Mouse (Mus musculus): ENCODE data around the gene Dag1. TPM values are rescaled to one million over a fixed set of nuclear protein-coding genes. Genes with fewer than 3 reads are reported as not detected.

The Dag1 gene
- total RNA-seq, 4 experiments from 2014 or later = 291 to 330 (median 302) TPM

- no peak for DNase-seq (ENCODE audit: low spot score)
Measured at GRCm38 (mm10) chr9:108188511-108188910, 75.2 kb downstream of the Dag1 start.

GRCm38 (mm10) chr9:108187616-108188015 lies 76.1 kb downstream of the Dag1 start:
- DNase-seq (ENCODE audit: low spot score) = no peak

- DNase-seq (ENCODE audit: low spot score) = no peak
Measured at GRCm38 (mm10) chr9:108185786-108186185, 78.0 kb downstream of the Dag1 start.

- DNase-seq (ENCODE audit: low spot score) = no peak
Measured at GRCm38 (mm10) chr9:108183531-108183994, 80.2 kb downstream of the Dag1 start.

GRCm38 (mm10) chr9:108182806-108183506 lies 80.8 kb downstream of the Dag1 start:
- no peak for DNase-seq (ENCODE audit: low spot score)

GRCm38 (mm10) chr9:108178391-108178790 lies 85.4 kb downstream of the Dag1 start:
- no peak for DNase-seq (ENCODE audit: low spot score)

GRCm38 (mm10) chr9:108175116-108175838 lies 88.5 kb downstream of the Dag1 start:
- no peak for DNase-seq (ENCODE audit: low spot score)

GRCm38 (mm10) chr9:108172777-108173350 lies 90.9 kb downstream of the Dag1 start:
- DNase-seq (ENCODE audit: low spot score) = no peak

GRCm38 (mm10) chr9:108169751-108170150 lies 94.0 kb downstream of the Dag1 start:
- no peak for DNase-seq (ENCODE audit: low spot score)

GRCm38 (mm10) chr9:108165143-108165542 lies 98.6 kb downstream of the Dag1 start:
- no peak for DNase-seq (ENCODE audit: low spot score)

GRCm38 (mm10) chr9:108163646-108164284 lies 100.0 kb downstream of the Dag1 start:
- no peak for DNase-seq (ENCODE audit: low spot score)

GRCm38 (mm10) chr9:108157891-108158290 lies 105.9 kb downstream of the Dag1 start:
- DNase-seq (ENCODE audit: low spot score) = no peak

- DNase-seq (ENCODE audit: low spot score) = no peak
Measured at GRCm38 (mm10) chr9:108157451-108157850, 106.3 kb downstream of the Dag1 start.

- no peak for DNase-seq (ENCODE audit: low spot score)
Measured at GRCm38 (mm10) chr9:108156786-108157185, 107.0 kb downstream of the Dag1 start.

GRCm38 (mm10) chr9:108154814-108155213 lies 108.9 kb downstream of the Dag1 start:
- no peak for DNase-seq (ENCODE audit: low spot score)

Other genes with a start within 250 kb of the Dag1 start
- 1 to 10 TPM; 7.3 to 9.6 (median 9.0) TPM for gene Gmppb, start 214.7 kb downstream of the Dag1 start, total RNA-seq (2022)
- gene Amigo3, start 210.8 kb downstream of the Dag1 start, total RNA-seq (2022) = 1 to 10 TPM; 1.3 to 3.1 (median 1.6) TPM
- gene Mst1, start 183.5 kb downstream of the Dag1 start, total RNA-seq (2022) = under 1 TPM in 1 of 4 experiments, not detected in 3; 0.14 TPM
- 100 to 1,000 TPM; 103 to 132 (median 110) TPM for gene Rnf123, start 180.6 kb downstream of the Dag1 start, total RNA-seq (2022)
- 10 to 100 TPM; 38.5 to 49.0 (median 44.9) TPM for gene Apeh, start 169.4 kb downstream of the Dag1 start, total RNA-seq (2022)
- gene Bsn, start 73.6 kb downstream of the Dag1 start, total RNA-seq (2022) = under 1 TPM; 0.05 to 0.06 (median 0.06) TPM
- gene Nicn1, start 26.5 kb upstream of the Dag1 start, total RNA-seq (2022) = 10 to 100 TPM; 23.0 to 32.5 (median 28.5) TPM
- gene Amt, start 32.9 kb upstream of the Dag1 start, total RNA-seq (2022) = 1 to 10 TPM; 3.8 to 6.5 (median 4.9) TPM
- 100 to 1,000 TPM; 196 to 229 (median 224) TPM for gene Rhoa, start 42.2 kb upstream of the Dag1 start, total RNA-seq (2022)
- gene Tcta, start 42.2 kb upstream of the Dag1 start, total RNA-seq (2022) = 10 to 100 TPM; 66.6 to 85.9 (median 81.5) TPM
- 100 to 1,000 TPM in 1 of 4 experiments, 10 to 100 TPM in 3; 67.6 to 101 (median 81.7) TPM for gene Gpx1, start 74.9 kb upstream of the Dag1 start, total RNA-seq (2022)
- gene Usp4, start 83.9 kb upstream of the Dag1 start, total RNA-seq (2022) = 10 to 100 TPM; 77.0 to 83.3 (median 79.8) TPM
- 1 to 10 TPM in 2 of 4 experiments, under 1 TPM in 2; 0.73 to 1.5 (median 1.1) TPM for gene 1700102P08Rik, start 128.8 kb upstream of the Dag1 start, total RNA-seq (2022)
- not detected for gene Ccdc36, start 164.5 kb upstream of the Dag1 start, total RNA-seq (2022)
- not detected for gene BC048562, start 172.5 kb upstream of the Dag1 start, total RNA-seq (2022)
- 10 to 100 TPM; 21.3 to 28.3 (median 26.7) TPM for gene Ccdc71, start 196.6 kb upstream of the Dag1 start, total RNA-seq (2022)
- gene Klhdc8b, start 197.6 kb upstream of the Dag1 start, total RNA-seq (2022) = 1 to 10 TPM; 3.9 to 6.7 (median 5.8) TPM
- gene Lamb2, start 215.8 kb upstream of the Dag1 start, total RNA-seq (2022) = 100 to 1,000 TPM; 342 to 366 (median 351) TPM
- gene Usp19, start 226.6 kb upstream of the Dag1 start, total RNA-seq (2022) = 100 to 1,000 TPM in 3 of 4 experiments, 10 to 100 TPM in 1; 92.9 to 109 (median 102) TPM
- 10 to 100 TPM; 76.7 to 84.2 (median 80.1) TPM for gene Qars, start 243.7 kb upstream of the Dag1 start, total RNA-seq (2022)